Mouse (Mus musculus) embryonic facial prominence, embryonic 11.5 days (tissue): Measurements from ENCODE around the gene Pex11b. TPM values are rescaled to one million over a fixed set of nuclear protein-coding genes. Genes with fewer than 3 reads are reported as not detected.

Experiments used
- ATAC-seq: fragments of 200-750 bp; cut with Nextera tagmentation; replicated peaks from 2 replicates; pipeline ENCODE4 v1.8.0; 2017; ENCODE audit warnings: low read depth; ENCODE audit not compliant: insufficient number of reproducible peaks, low FRiP score, low TSS enrichment
- DNase-seq: peaks from one replicate; pipeline ENCODE4 v3.0.0-alpha.2; 2015; ENCODE audit warnings: low spot score
- H3K27ac ChIP-seq: fragments of 300-500 bp; sonication (generic); replicated peaks from 2 replicates; pipeline ENCODE4 v1.5.1; 2014; ENCODE audit warnings: mild to moderate bottlenecking, low read depth, low read length, control low read depth
- H3K27me3 ChIP-seq: fragments of 300-500 bp; sonication (generic); 2 replicates; pipeline ENCODE4 v1.6.1; 2014; ENCODE audit warnings: mild to moderate bottlenecking, low read length, moderate library complexity, mixed read lengths; ENCODE audit not compliant: control insufficient read depth, insufficient read depth
- H3K36me3 ChIP-seq: fragments of 300-500 bp; sonication (generic); replicated peaks from 2 replicates; pipeline ENCODE4 v1.6.1; 2014; ENCODE audit warnings: low read depth, mild to moderate bottlenecking, low read length, moderate library complexity, mixed read lengths; ENCODE audit not compliant: control insufficient read depth, insufficient read depth
- H3K4me1 ChIP-seq: fragments of 300-500 bp; sonication (generic); 2 replicates; pipeline ENCODE4 v1.6.1; 2014; ENCODE audit warnings: low read length, mixed read lengths; ENCODE audit not compliant: control insufficient read depth, insufficient read depth
- H3K4me2 ChIP-seq: fragments of 300-500 bp; sonication (generic); 2 replicates; pipeline ENCODE4 v1.6.1; 2014; ENCODE audit warnings: low read depth, mild to moderate bottlenecking, control low read depth, low read length, moderate library complexity
- H3K4me3 ChIP-seq: fragments of 300-500 bp; sonication (generic); 2 replicates; pipeline ENCODE4 v1.5.1; 2014; ENCODE audit warnings: low read depth, low read length, control low read depth
- H3K9ac ChIP-seq: fragments of 300-500 bp; sonication (generic); replicated peaks from 2 replicates; pipeline ENCODE4 v1.6.1; 2014; ENCODE audit warnings: mild to moderate bottlenecking, control low read depth, low read length
- H3K9me3 ChIP-seq: fragments of 300-500 bp; sonication (generic); replicated peaks from 2 replicates; pipeline ENCODE4 v1.6.1; 2016; ENCODE audit warnings: mild to moderate bottlenecking, low read length, inconsistent platforms, mixed read lengths; ENCODE audit not compliant: control insufficient read depth
- WGBS: fragments of 180-500 bp; shearing (Covaris S2); extraction: QIAGEN DNeasy Blood & Tissue Kit; methylation state at CpG from one replicate; pipeline ENCODE4 v1.1.7; 2014; 5-methylcytosine and 5-hydroxymethylcytosine counted together
- polyA plus RNA-seq: library from polyadenylated mRNA; unstranded; fragments of >200 nt; fragmentation: Nextera tagmentation; extraction: Ambion mirVana; gene quantifications from 2 replicates; pipeline ENCODE4 v1.2.1, GENCODE M21; 2014

The Pex11b gene
- polyA plus RNA-seq, 1 experiment from 2014 or later = 54.7 TPM

DNA sequence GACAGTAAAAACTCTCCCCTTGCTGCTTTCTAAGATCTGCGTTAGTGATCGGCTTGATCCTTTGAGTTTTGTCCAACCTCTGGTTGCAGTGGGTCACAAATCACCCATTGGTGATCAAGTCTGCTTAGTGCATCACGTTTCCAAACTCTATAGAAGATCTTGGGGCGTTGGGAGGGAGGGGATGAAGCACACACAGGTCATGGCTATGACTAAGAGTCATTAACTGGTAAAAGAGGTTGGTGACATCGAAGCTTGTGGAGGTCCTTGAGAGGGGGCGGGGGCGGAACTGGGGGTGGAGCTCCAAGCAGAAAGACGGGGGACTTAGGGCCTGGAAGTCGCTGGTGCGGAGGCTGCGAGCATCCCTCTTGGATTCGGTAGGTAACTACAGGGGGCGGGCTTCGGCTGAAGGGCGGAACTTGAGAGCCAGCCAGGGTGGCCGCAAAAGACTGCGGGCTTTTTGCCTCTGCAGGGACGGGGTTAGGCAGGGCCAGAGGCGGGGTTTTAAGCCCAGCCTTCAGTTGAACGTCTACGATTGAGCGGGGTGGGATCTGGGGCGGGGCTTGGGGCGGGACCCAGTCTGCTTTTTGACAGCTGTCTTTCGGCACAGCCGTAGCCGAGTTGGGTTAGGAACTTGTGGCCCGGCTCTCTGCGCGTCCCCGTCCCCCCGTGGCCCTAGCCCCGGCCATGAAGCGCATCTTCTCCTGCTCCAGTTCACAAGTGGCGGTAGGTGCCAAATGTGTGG, 34.7 kb downstream of the Pex11b start, which contains the start of gene Ankrd35:
Gene Ankrd35 (plus strand): TSS at position 405 of the 742 bp plus-strand sequence.
- H3K27me3 ChIP-seq = no peaks in the 10 kb centered on the region
- H3K4me1 ChIP-seq = no peaks in the 10 kb centered on the region
- peak within 1 kb of the TSS; percentile 29 for H3K4me3 ChIP-seq
- H3K36me3 ChIP-seq = no peaks in the 10 kb centered on the region
- no peak within 1 kb of the TSS for H3K27ac ChIP-seq
- DNase-seq (peak; percentile 92), ATAC-seq (peak; percentile 93)
- H3K4me2 ChIP-seq = peak within 1 kb of the TSS; percentile 72
- WGBS = 4% methylated on average over 35 of the region's 35 CpGs
- H3K9ac ChIP-seq = peak within 1 kb of the TSS; percentile 30
- H3K9me3 ChIP-seq = no peaks in the 10 kb centered on the region

DNA sequence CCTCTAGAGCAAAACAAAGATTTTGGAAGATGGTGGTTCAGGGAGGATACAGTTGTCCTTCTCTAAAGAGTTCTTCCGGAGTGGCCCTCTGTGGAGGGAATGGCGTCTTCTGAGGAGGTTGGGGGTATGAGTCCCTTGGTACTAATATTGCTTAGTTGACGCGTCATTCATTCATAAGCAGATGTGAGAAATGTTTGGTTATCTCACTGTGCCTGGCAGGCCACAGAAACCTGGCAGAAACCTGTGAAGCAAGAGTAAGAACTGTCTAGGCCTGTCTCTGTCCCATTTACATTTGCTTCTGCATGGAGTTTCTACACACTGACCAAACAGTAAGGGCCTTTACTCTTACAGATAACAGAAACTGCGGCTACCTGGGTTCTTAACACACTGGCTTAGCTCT, 36.3 kb downstream of the Pex11b start:
- H3K4me1 ChIP-seq = no peaks in the 10 kb centered on the region

DNA sequence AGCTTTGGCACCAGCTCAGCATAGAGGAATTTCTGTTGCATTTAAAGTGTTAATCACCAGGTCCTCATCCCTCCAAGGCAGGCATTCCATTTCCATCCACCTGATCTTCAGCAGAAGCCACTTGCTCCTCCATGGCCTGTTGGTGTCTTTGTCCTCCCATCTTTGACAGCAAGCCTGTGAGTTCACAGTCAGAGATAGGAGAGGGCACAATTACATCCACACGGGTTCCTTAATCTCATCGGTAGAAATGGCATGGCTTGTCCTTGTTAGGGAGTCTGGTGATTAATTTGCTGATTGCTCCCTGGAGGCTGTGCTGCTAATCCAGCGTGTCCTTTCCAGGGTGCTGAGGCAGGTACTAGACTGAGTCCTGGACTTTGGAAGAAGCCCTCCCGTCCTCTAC, 38.3 kb downstream of the Pex11b start:
- no peaks in the 10 kb centered on the region for H3K4me1 ChIP-seq
- DNase-seq (no peak), ATAC-seq (no peak)
- no peak overlapping the region for H3K27ac ChIP-seq
- H3K9me3 ChIP-seq = no peaks in the 10 kb centered on the region
- no peaks in the 10 kb centered on the region for H3K36me3 ChIP-seq
- WGBS = 63% methylated on average over 4 of the region's 4 CpGs
- no peaks in the 10 kb centered on the region for H3K27me3 ChIP-seq
- no peak overlapping the region for H3K4me2 ChIP-seq
- H3K9ac ChIP-seq = no peak overlapping the region
- no peak overlapping the region for H3K4me3 ChIP-seq

More for the DNA sequence above, 36.3 kb downstream of the Pex11b start:
- Histone ChIP-seq H3K4me3 (no peak overlapping the region), H3K27me3 (no peaks in the 10 kb centered on the region), H3K36me3 (no peaks in the 10 kb centered on the region), H3K4me2 (no peak overlapping the region), H3K9me3 (no peaks in the 10 kb centered on the region), H3K9ac (no peak overlapping the region), H3K27ac (no peak overlapping the region)
- ATAC-seq (no peak), DNase-seq (no peak)
- WGBS = 93% methylated on average over 5 of the region's 5 CpGs

DNA sequence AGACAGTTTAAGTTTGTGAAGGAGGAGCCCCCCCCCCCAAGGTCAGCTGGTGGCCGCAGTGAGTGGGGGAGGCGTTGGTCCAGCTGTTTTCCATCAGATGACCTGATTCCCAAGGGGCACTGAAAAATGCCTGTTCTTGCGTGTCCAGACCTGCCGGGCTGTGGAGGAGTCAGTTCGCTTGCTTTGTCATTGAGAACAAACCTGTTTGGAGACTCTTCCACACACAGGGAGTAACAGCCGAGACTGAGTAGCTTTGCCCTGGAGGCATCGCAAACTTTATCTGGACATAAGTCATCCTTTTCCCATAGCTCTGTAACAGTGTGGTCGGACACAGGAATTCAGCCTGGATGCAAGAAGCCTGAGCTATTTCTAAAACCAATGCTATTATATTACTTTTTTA, 39.3 kb downstream of the Pex11b start:
- Histone ChIP-seq H3K36me3 (no peaks in the 10 kb centered on the region), H3K27me3 (no peaks in the 10 kb centered on the region), H3K9me3 (no peaks in the 10 kb centered on the region), H3K9ac (no peak overlapping the region), H3K4me3 (no peak overlapping the region), H3K4me2 (no peak overlapping the region), H3K4me1 (no peaks in the 10 kb centered on the region), H3K27ac (peak overlapping the region; percentile 38; the same call in 1 of the 2 replicates)
- DNase-seq (peak; percentile 58), ATAC-seq (no peak)
- WGBS = 23% methylated on average over 8 of the region's 8 CpGs

DNA sequence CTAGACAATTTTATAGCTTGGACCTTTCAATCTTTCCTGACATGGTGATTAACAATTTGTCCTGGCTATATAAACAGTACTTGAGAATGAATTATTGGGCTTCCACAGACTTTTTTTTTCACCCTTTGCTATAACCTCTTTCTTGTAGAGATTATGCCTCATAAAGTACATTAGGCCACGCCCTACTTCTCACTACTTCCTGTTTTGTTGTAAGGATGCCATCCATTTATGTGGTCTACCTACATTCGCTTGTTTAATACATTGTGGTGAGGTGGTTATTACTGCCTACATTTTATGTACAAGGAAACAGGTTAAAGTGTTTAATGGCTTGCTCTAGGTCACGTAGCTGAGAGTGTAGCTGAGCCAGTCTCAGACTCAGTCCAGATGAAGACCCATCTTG, 40.0 kb downstream of the Pex11b start:
- WGBS = 88% methylated on average over 3 of the region's 3 CpGs

DNA sequence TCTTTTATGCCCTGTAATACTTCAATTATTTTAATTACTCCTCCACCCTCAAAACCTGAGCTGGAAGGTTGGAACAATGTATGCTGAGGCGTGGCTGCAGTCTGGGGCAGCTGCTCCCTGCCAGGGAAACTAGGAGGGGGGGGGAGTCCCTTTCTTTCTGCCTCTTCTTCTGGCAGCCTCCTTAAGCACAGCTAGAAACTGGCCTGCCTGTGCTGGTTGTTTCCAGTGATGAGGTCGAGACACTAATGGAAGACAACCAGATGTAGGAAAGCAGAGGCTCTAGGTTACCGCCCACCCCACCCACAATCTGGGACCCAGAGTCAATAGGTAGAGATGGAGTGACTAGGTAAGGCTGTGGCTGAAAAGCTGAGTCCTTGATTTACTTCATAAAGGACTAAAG, 40.5 kb downstream of the Pex11b start:
- ATAC-seq (no peak), DNase-seq (no peak)
- no peaks in the 10 kb centered on the region; the same call in 1 of the 2 replicates for H3K27me3 ChIP-seq
- no peaks in the 10 kb centered on the region for H3K4me1 ChIP-seq
- WGBS = 40% methylated on average over 3 of the region's 3 CpGs
- no peak overlapping the region for H3K9ac ChIP-seq
- no peaks in the 10 kb centered on the region for H3K9me3 ChIP-seq
- H3K36me3 ChIP-seq = no peaks in the 10 kb centered on the region
- H3K4me3 ChIP-seq = no peak overlapping the region
- H3K4me2 ChIP-seq = no peak overlapping the region
- no peak overlapping the region for H3K27ac ChIP-seq

More for the DNA sequence above, 40.0 kb downstream of the Pex11b start:
- Histone ChIP-seq H3K4me2 (no peak overlapping the region), H3K4me3 (no peak overlapping the region), H3K27me3 (no peaks in the 10 kb centered on the region; the same call in 1 of the 2 replicates), H3K4me1 (no peaks in the 10 kb centered on the region), H3K27ac (no peak overlapping the region), H3K9ac (no peak overlapping the region), H3K36me3 (no peaks in the 10 kb centered on the region), H3K9me3 (no peaks in the 10 kb centered on the region)
- ATAC-seq (no peak), DNase-seq (no peak)

DNA sequence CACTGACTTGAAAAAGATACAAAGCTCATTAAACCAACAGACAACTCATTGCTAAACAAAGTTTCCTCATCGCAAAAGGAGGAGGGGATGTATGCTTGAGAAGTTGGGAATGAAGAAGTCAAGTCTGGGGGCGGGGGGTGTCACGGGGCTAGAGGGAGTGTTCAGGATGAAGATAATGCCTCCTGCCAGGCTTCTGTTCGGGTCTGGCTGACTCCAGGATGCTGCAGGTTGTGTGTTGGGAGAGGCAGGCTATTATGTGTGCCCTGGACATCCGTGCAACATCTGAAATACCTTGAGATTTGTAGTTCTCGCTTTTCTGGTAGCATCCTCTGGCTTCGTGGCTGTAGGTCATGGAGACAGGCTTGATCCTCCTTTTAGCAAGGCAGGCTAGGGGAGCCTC, 43.3 kb downstream of the Pex11b start:
- no peaks in the 10 kb centered on the region for H3K36me3 ChIP-seq
- DNase-seq (no peak), ATAC-seq (no peak)
- 66% methylated on average over 7 of the region's 7 CpGs for WGBS
- H3K4me2 ChIP-seq = no peak overlapping the region
- H3K4me1 ChIP-seq = no peaks in the 10 kb centered on the region
- H3K9me3 ChIP-seq = no peaks in the 10 kb centered on the region
- H3K9ac ChIP-seq = no peak overlapping the region
- no peak overlapping the region for H3K4me3 ChIP-seq
- no peak overlapping the region for H3K27ac ChIP-seq
- no peaks in the 10 kb centered on the region; the same call in 1 of the 2 replicates for H3K27me3 ChIP-seq

DNA sequence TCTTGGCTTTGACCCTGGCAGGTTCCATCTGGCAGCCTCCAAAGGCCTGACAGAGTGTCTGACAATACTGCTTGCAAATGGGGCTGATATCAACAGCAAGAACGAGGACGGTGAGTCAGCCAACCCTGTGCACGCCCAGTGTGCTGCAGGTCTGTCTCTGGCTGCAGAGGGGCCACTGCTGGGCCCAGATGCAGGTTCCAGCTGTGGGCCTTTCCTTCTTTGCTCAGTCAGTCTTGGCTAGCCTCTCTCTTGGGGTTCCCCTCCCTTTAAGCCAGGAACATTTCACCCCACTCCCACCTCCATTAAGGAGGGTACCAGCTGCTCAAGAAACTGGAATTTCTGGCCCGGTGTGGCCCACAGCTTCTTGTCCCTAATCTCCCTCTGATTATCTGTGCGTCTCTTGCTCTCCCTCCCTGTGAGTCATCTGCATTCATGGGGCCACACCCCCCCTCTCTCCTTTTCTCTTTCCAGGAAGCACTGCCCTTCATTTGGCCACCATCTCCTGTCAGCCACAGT, 44.0 kb downstream of the Pex11b start:
- Histone ChIP-seq H3K9ac (no peak overlapping the region), H3K4me2 (no peak overlapping the region), H3K27ac (no peak overlapping the region), H3K9me3 (no peaks in the 10 kb centered on the region), H3K36me3 (no peaks in the 10 kb centered on the region), H3K4me1 (no peaks in the 10 kb centered on the region), H3K4me3 (no peak overlapping the region), H3K27me3 (peaks cover 4% of the 10 kb centered on the region; the same call in 1 of the 2 replicates)
- 26% methylated on average over 5 of the region's 5 CpGs for WGBS
- DNase-seq = no peak
- no peak for ATAC-seq
